Mouse (Mus musculus): ENCODE results near the gene Srsf9. TPM values are rescaled to one million over a fixed set of nuclear protein-coding genes. Genes with fewer than 3 reads are reported as not detected.

Gene Srsf9
- polyA plus RNA-seq, 2 experiments = 46.2 to 81.6 TPM

DNA sequence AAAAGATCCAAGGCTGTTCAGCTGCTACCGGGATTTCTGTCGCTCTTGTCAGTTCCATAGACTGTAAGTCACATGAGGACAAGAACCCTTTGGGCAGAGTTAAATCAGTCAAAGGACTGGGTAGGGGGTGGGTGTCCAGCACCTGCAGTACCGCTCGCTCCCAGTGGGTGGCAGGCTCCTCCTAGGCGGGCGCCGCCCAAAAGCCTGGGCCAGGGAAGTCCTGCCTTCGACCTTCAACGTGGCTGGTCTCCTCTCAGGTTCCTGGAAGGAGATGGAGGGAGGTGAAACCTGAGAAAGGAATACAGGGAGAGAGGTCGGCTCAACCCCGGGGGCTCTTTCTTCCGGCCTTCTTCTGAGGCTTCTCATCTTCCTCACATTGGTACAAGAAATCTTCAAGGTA, 31.9 kb downstream of the Srsf9 start:
- DNase-seq (ENCODE audit: low read depth in 3 of 3, low spot score in 3 of 3) (no peak), ATAC-seq (ENCODE audit: insufficient read depth) (no peak)
- Histone ChIP-seq H3K4me1 (replicated peaks; ENCODE audit: control insufficient read depth in 2 of 2, insufficient read depth in 2 of 2, low read length in 1 of 2) (no peaks in the 10 kb centered on the region), H3K4me3 (ENCODE audit: insufficient read depth in 1 of 2, low read depth in 2 of 2, low read length in 2 of 2) (no peak overlapping the region), H3K27ac (no peak overlapping the region), H3K4me2 (ENCODE audit: low read depth) (no peak overlapping the region), H3K27me3 (ENCODE audit: control insufficient read depth, insufficient read depth, low read length) (peaks cover 6% of the 10 kb centered on the region; the same call in 1 of the 2 replicates), H3K36me3 (replicated peaks; ENCODE audit: control insufficient read depth, insufficient read depth, low read depth) (no peaks in the 10 kb centered on the region), H3K9me3 (ENCODE audit: control insufficient read depth, low read length) (no peaks in the 10 kb centered on the region), H3K9ac (replicated peaks) (no peak overlapping the region)
- 4% methylated on average over 12 of the region's 12 CpGs for WGBS (ENCODE audit: insufficient replicate concordance)
- TF ChIP-seq CTCF (IDR thresholded peaks at IDR 0.05; ENCODE audit: low read depth) (peak; percentile 97), EP300 (IDR thresholded peaks at IDR 0.05; ENCODE audit: low read depth) (no peak)

DNA sequence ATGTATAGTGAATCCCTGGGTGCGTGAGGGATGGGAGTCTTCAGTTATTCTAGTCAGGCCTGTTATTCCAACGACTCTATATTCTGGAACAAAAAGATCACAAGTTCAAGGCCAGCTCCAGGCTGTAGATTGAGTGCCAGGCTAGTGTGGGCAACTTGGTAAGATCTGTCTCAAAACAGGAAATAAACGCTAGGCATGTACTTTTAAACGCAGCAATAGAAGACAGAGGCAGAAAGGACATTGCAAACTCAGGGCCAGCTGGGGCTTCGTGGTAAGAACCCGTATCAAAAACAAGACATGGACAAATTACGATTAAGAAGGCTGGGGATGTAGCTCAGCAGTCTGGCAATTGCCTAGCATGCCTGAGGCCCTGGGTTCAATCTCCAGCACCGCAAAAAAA, 32.5 kb downstream of the Srsf9 start:
- no peaks in the 10 kb centered on the region for H3K4me1 ChIP-seq (replicated peaks; ENCODE audit: control insufficient read depth in 2 of 2, insufficient read depth in 2 of 2, low read length in 1 of 2)
- no peak for DNase-seq (ENCODE audit: low read depth in 3 of 3, low spot score in 3 of 3)
- no peak overlapping the region for H3K9ac ChIP-seq (replicated peaks)
- TF ChIP-seq EP300 (IDR thresholded peaks at IDR 0.05; ENCODE audit: low read depth) = no peak
- TF ChIP-seq CTCF (IDR thresholded peaks at IDR 0.05; ENCODE audit: low read depth) = no peak
- H3K27ac ChIP-seq = no peak overlapping the region
- no peak overlapping the region for H3K4me3 ChIP-seq (ENCODE audit: insufficient read depth in 1 of 2, low read depth in 2 of 2, low read length in 2 of 2)
- H3K36me3 ChIP-seq (replicated peaks; ENCODE audit: control insufficient read depth, insufficient read depth, low read depth) = no peaks in the 10 kb centered on the region
- 58% methylated on average over 8 of the region's 8 CpGs for WGBS (ENCODE audit: insufficient replicate concordance)
- peaks cover 6% of the 10 kb centered on the region; the same call in 1 of the 2 replicates for H3K27me3 ChIP-seq (ENCODE audit: control insufficient read depth, insufficient read depth, low read length)
- no peaks in the 10 kb centered on the region for H3K9me3 ChIP-seq (ENCODE audit: control insufficient read depth, low read length)
- no peak for ATAC-seq (ENCODE audit: insufficient read depth)
- no peak overlapping the region for H3K4me2 ChIP-seq (ENCODE audit: low read depth)

DNA sequence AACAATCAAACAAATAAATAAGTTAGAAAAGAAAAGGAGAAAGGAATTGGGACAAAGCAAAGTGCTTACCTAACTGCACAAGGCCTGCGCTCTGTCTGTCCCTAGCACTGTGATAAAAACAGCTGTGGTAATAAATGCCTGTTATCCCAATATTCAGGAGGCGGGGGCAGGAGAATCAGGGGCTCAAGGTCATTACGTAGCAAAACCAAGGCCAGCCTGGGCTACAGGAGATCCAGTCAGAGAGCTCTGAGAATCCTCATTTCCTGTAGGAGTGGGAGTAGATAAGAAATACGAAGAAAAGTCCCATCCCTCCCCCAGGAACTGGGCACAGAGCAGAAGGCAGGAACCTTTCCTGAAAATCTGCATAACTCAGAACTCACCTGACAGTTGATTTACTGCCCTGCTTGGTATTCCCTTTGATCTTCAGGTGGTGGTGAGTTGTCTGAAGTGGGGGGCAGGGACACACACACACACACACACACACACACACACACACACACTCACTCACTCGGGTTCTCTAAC, 32.9 kb downstream of the Srsf9 start:
- Histone ChIP-seq H3K27ac (no peak overlapping the region), H3K4me2 (ENCODE audit: low read depth) (no peak overlapping the region), H3K4me3 (ENCODE audit: insufficient read depth in 1 of 2, low read depth in 2 of 2, low read length in 2 of 2) (no peak overlapping the region), H3K27me3 (ENCODE audit: control insufficient read depth, insufficient read depth, low read length) (peaks cover 6% of the 10 kb centered on the region; the same call in 1 of the 2 replicates), H3K36me3 (replicated peaks; ENCODE audit: control insufficient read depth, insufficient read depth, low read depth) (no peaks in the 10 kb centered on the region), H3K9ac (replicated peaks) (no peak overlapping the region), H3K9me3 (ENCODE audit: control insufficient read depth, low read length) (no peaks in the 10 kb centered on the region), H3K4me1 (replicated peaks; ENCODE audit: control insufficient read depth in 2 of 2, insufficient read depth in 2 of 2, low read length in 1 of 2) (no peaks in the 10 kb centered on the region)
- WGBS (ENCODE audit: insufficient replicate concordance) = 48% methylated on average over 5 of the region's 5 CpGs
- DNase-seq (ENCODE audit: low read depth in 3 of 3, low spot score in 3 of 3) = no peak
- no peak for ATAC-seq (ENCODE audit: insufficient read depth)
- TF ChIP-seq CTCF (IDR thresholded peaks at IDR 0.05; ENCODE audit: low read depth) (no peak), EP300 (IDR thresholded peaks at IDR 0.05; ENCODE audit: low read depth) (no peak)

DNA sequence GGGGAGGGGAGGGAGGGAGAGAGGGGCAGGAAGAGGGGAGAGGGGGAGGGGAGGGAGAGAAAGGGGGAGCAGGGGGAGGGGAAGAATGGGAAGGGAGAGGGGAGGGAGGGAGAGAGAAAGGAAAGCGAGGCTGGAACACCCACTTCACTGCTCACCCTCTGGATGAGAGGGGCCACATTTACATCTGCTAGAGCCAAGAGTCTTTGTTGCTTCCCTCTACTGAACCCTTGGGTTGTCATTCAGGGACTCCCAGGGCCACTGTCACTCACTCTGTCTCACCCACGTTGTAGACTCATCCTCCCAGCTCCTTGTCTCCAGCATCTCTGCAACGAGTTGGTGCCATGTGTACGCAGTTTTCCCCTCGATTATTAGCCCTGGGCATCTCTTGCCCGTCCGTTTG, 35.2 kb downstream of the Srsf9 start:
- Histone ChIP-seq H3K36me3 (replicated peaks; ENCODE audit: control insufficient read depth, insufficient read depth, low read depth) (no peaks in the 10 kb centered on the region), H3K9me3 (ENCODE audit: control insufficient read depth, low read length) (no peaks in the 10 kb centered on the region), H3K27ac (no peak overlapping the region), H3K4me3 (ENCODE audit: insufficient read depth in 1 of 2, low read depth in 2 of 2, low read length in 2 of 2) (no peak overlapping the region), H3K4me2 (ENCODE audit: low read depth) (no peak overlapping the region), H3K27me3 (ENCODE audit: control insufficient read depth, insufficient read depth, low read length) (peaks cover 6% of the 10 kb centered on the region; the same call in 1 of the 2 replicates), H3K9ac (replicated peaks) (no peak overlapping the region), H3K4me1 (replicated peaks; ENCODE audit: control insufficient read depth in 2 of 2, insufficient read depth in 2 of 2, low read length in 1 of 2) (no peaks in the 10 kb centered on the region)
- TF ChIP-seq CTCF (IDR thresholded peaks at IDR 0.05; ENCODE audit: low read depth) = no peak
- TF ChIP-seq EP300 (IDR thresholded peaks at IDR 0.05; ENCODE audit: low read depth) = no peak
- WGBS (ENCODE audit: insufficient replicate concordance) = 31% methylated on average over 7 of the region's 7 CpGs
- DNase-seq (ENCODE audit: low read depth in 3 of 3, low spot score in 3 of 3) = no peak
- ATAC-seq (ENCODE audit: insufficient read depth) = no peak

DNA sequence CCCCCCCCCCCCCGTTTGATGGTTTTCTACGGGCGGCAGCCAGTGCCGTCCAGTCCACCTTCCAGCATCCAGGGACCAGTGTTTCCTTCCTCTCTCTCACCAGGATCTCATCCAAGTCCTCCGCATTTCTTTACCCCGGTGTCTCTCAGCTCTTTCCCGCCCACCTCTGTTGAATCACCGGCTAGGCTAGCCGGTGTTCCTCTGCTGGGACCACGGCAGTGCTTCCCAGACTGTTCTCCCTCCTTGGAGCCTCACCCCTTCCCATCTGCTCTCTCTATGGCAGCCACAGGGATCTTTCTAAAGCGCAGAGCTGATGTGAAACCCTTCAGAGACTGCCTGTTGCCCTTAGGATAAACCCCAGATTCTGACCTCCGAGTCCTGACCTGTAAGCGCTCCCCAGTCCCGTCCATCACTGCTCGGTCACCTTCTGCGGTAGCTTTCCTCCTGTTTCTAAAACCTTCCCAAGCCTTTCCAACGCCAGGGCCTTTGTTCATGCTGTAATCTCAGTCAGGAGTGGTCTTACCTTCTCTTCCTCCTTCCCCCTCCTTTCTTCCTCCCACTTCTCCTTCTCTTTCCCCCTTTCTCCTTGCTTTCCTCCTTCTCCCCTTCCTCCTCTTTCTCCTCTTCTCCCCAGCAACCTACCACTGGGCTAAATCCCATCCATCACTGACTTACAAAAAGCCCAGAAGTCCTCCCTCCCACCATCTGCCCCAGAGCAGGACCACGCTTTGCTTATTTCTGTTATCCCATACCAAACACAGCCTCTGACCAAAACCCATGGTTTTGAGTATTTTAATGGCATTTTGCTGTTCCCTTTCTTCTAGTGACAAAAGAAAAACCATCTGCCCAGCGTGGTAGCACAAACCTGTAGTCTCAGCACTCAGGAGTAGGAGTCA, 36.1 kb downstream of the Srsf9 start:
- Histone ChIP-seq H3K4me2 (ENCODE audit: low read depth) (no peak overlapping the region), H3K4me1 (replicated peaks; ENCODE audit: control insufficient read depth in 2 of 2, insufficient read depth in 2 of 2, low read length in 1 of 2) (no peaks in the 10 kb centered on the region)

More for the DNA sequence above, 36.1 kb downstream of the Srsf9 start:
- H3K9me3 ChIP-seq (ENCODE audit: control insufficient read depth, low read length) = no peaks in the 10 kb centered on the region
- H3K36me3 ChIP-seq (replicated peaks; ENCODE audit: control insufficient read depth, insufficient read depth, low read depth) = no peaks in the 10 kb centered on the region
- WGBS (ENCODE audit: insufficient replicate concordance) = 18% methylated on average over 19 of the region's 19 CpGs
- H3K27ac ChIP-seq = no peak overlapping the region
- no peak for TF ChIP-seq EP300 (IDR thresholded peaks at IDR 0.05; ENCODE audit: low read depth)
- TF ChIP-seq CTCF (IDR thresholded peaks at IDR 0.05; ENCODE audit: low read depth) = no peak
- DNase-seq (ENCODE audit: low read depth in 3 of 3, low spot score in 3 of 3) (no peak), ATAC-seq (ENCODE audit: insufficient read depth) (no peak)
- no peak overlapping the region for H3K4me3 ChIP-seq (ENCODE audit: insufficient read depth in 1 of 2, low read depth in 2 of 2, low read length in 2 of 2)
- no peak overlapping the region for H3K9ac ChIP-seq (replicated peaks)
- H3K27me3 ChIP-seq (ENCODE audit: control insufficient read depth, insufficient read depth, low read length) = peaks cover 6% of the 10 kb centered on the region; the same call in 1 of the 2 replicates
